Mouse (Mus musculus) liver, embryonic 15.5 days (tissue): ENCODE measurements around the gene Mpdz. TPM values are rescaled to one million over a fixed set of nuclear protein-coding genes. Genes with fewer than 3 reads are reported as not detected.

ENCODE experiments used
- ATAC-seq: fragments of 200-750 bp; cut with Nextera tagmentation; 2 replicates; pipeline ENCODE4 v1.8.0; 2017; ENCODE audit warnings: moderate number of reproducible peaks, mild to moderate bottlenecking, moderate library complexity; ENCODE audit not compliant: insufficient read depth
- H3K27ac ChIP-seq: fragments of 300-500 bp; sonication (generic); replicated peaks from 2 replicates; pipeline ENCODE4 v1.5.1; 2015; ENCODE audit warnings: mild to moderate bottlenecking, inconsistent platforms
- H3K27me3 ChIP-seq: fragments of 300-500 bp; sonication (generic); 2 replicates; pipeline ENCODE4 v1.6.1; 2015; ENCODE audit warnings: mild to moderate bottlenecking, inconsistent platforms
- H3K36me3 ChIP-seq: fragments of 300-500 bp; sonication (generic); replicated peaks from 2 replicates; pipeline ENCODE4 v1.6.1; 2015; ENCODE audit warnings: moderate library complexity, mild to moderate bottlenecking, inconsistent platforms
- H3K4me1 ChIP-seq: fragments of 300-500 bp; sonication (generic); replicated peaks from 2 replicates; pipeline ENCODE4 v1.6.1; 2015; ENCODE audit warnings: inconsistent platforms
- H3K4me2 ChIP-seq: fragments of 300-500 bp; sonication (generic); 2 replicates; pipeline ENCODE4 v1.6.1; 2015; ENCODE audit warnings: moderate library complexity, mild to moderate bottlenecking, inconsistent platforms
- H3K4me3 ChIP-seq: fragments of 300-500 bp; sonication (generic); replicated peaks from 2 replicates; pipeline ENCODE4 v1.5.1; 2015; ENCODE audit warnings: mild to moderate bottlenecking, inconsistent platforms
- H3K9ac ChIP-seq: fragments of 300-500 bp; sonication (generic); 2 replicates; pipeline ENCODE4 v1.6.1; 2015; ENCODE audit warnings: moderate library complexity, mild to moderate bottlenecking, inconsistent platforms
- H3K9me3 ChIP-seq: fragments of 300-500 bp; sonication (generic); replicated peaks from 2 replicates; pipeline ENCODE4 v1.6.1; 2016; ENCODE audit warnings: inconsistent platforms
- WGBS: fragments of 180-500 bp; shearing (Covaris S2); methylation state at CpG from one replicate; pipeline ENCODE4 v1.1.7; 2015; ENCODE audit warnings: mixed read lengths; ENCODE audit not compliant: insufficient replicate concordance; 5-methylcytosine and 5-hydroxymethylcytosine counted together
- polyA plus RNA-seq: library from polyadenylated mRNA; unstranded; fragments of >200 nt; fragmentation: Nextera tagmentation; extraction: Ambion mirVana; gene quantifications from 2 replicates; pipeline ENCODE4 v1.2.1, GENCODE M21; 2015

The Mpdz gene
- polyA plus RNA-seq, 1 experiment from 2014 or later: 2.6 TPM

GRCm38 (mm10) chr4:81449413-81449812 lies 6.8 kb upstream of the Mpdz start:
- peaks cover under 1% of the 10 kb centered on the region; the same call in 1 of the 2 replicates for H3K27me3 ChIP-seq
- WGBS: 53% methylated on average over 4 of the region's 4 CpGs
- no peak for ATAC-seq
- no peak overlapping the region for H3K4me3 ChIP-seq
- no peaks in the 10 kb centered on the region for H3K36me3 ChIP-seq
- no peak overlapping the region for H3K27ac ChIP-seq
- H3K4me1 ChIP-seq: no peaks in the 10 kb centered on the region
- no peaks in the 10 kb centered on the region for H3K9me3 ChIP-seq
- H3K9ac ChIP-seq: no peak overlapping the region
- H3K4me2 ChIP-seq: no peak overlapping the region

GRCm38 (mm10) chr4:81443566-81443965 lies 951 bp upstream of the Mpdz start:
- Histone ChIP-seq H3K9me3 (no peaks in the 10 kb centered on the region), H3K27ac (no peak overlapping the region), H3K4me3 (no peak overlapping the region), H3K9ac (no peak overlapping the region), H3K27me3 (peaks cover 25% of the 10 kb centered on the region), H3K36me3 (no peaks in the 10 kb centered on the region), H3K4me2 (no peak overlapping the region), H3K4me1 (peaks cover 4% of the 10 kb centered on the region; the same call in 1 of the 2 replicates)
- ATAC-seq: no peak
- WGBS: 73% methylated on average over 5 of the region's 5 CpGs

- Histone ChIP-seq H3K4me3 (no peak overlapping the region), H3K4me1 (no peaks in the 10 kb centered on the region), H3K9ac (no peak overlapping the region), H3K36me3 (no peaks in the 10 kb centered on the region), H3K27ac (no peak overlapping the region), H3K4me2 (no peak overlapping the region), H3K27me3 (no peaks in the 10 kb centered on the region), H3K9me3 (no peaks in the 10 kb centered on the region)
- no peak for ATAC-seq
- WGBS: 55% methylated on average over 3 of the region's 3 CpGs
These were observed 8.7 kb downstream of the Mpdz start for GRCm38 (mm10) chr4:81433961-81434360.

GRCm38 (mm10) chr4:81430826-81431225 lies 11.8 kb downstream of the Mpdz start:
- Histone ChIP-seq H3K27ac (no peak overlapping the region), H3K4me1 (no peaks in the 10 kb centered on the region), H3K27me3 (no peaks in the 10 kb centered on the region), H3K4me2 (no peak overlapping the region), H3K9ac (no peak overlapping the region), H3K4me3 (no peak overlapping the region), H3K36me3 (no peaks in the 10 kb centered on the region), H3K9me3 (no peaks in the 10 kb centered on the region)
- no peak for ATAC-seq
- WGBS: 63% methylated on average over 4 of the region's 4 CpGs

- Histone ChIP-seq H3K36me3 (no peaks in the 10 kb centered on the region), H3K9ac (no peak overlapping the region), H3K4me2 (no peak overlapping the region), H3K9me3 (no peaks in the 10 kb centered on the region), H3K4me1 (no peaks in the 10 kb centered on the region), H3K27me3 (no peaks in the 10 kb centered on the region), H3K4me3 (no peak overlapping the region), H3K27ac (no peak overlapping the region)
- 70% methylated on average over 3 of the region's 3 CpGs for WGBS
- no peak for ATAC-seq
These were observed 12.5 kb downstream of the Mpdz start for GRCm38 (mm10) chr4:81430105-81430504.

- no peaks in the 10 kb centered on the region for H3K4me1 ChIP-seq
These were observed 12.9 kb downstream of the Mpdz start for GRCm38 (mm10) chr4:81429670-81430069.

GRCm38 (mm10) chr4:81423556-81423955 lies 19.1 kb downstream of the Mpdz start:
- H3K4me3 ChIP-seq: no peak overlapping the region
- H3K9ac ChIP-seq: no peak overlapping the region
- no peak overlapping the region for H3K4me2 ChIP-seq
- no peak for ATAC-seq
- H3K4me1 ChIP-seq: no peaks in the 10 kb centered on the region
- no peak overlapping the region for H3K27ac ChIP-seq
- H3K36me3 ChIP-seq: no peaks in the 10 kb centered on the region
- no peaks in the 10 kb centered on the region for H3K9me3 ChIP-seq
- WGBS: 67% methylated on average over 1 of the region's 1 CpGs
- no peaks in the 10 kb centered on the region for H3K27me3 ChIP-seq

More at GRCm38 (mm10) chr4:81429670-81430069, 12.9 kb downstream of the Mpdz start:
- H3K27me3 ChIP-seq: no peaks in the 10 kb centered on the region
- no peak overlapping the region for H3K9ac ChIP-seq
- no peak overlapping the region for H3K4me2 ChIP-seq
- H3K36me3 ChIP-seq: no peaks in the 10 kb centered on the region
- ATAC-seq: no peak
- H3K9me3 ChIP-seq: no peaks in the 10 kb centered on the region
- H3K4me3 ChIP-seq: no peak overlapping the region
- no peak overlapping the region for H3K27ac ChIP-seq
- WGBS: 39% methylated on average over 2 of the region's 2 CpGs

GRCm38 (mm10) chr4:81421621-81422020 lies 21.0 kb downstream of the Mpdz start:
- Histone ChIP-seq H3K36me3 (no peaks in the 10 kb centered on the region), H3K4me3 (no peak overlapping the region), H3K4me2 (no peak overlapping the region), H3K4me1 (no peaks in the 10 kb centered on the region), H3K27ac (no peak overlapping the region), H3K9ac (no peak overlapping the region), H3K27me3 (no peaks in the 10 kb centered on the region), H3K9me3 (no peaks in the 10 kb centered on the region)
- ATAC-seq: no peak
- 32% methylated on average over 2 of the region's 2 CpGs for WGBS

GRCm38 (mm10) chr4:81415324-81416026 lies 27.1 kb downstream of the Mpdz start:
- Histone ChIP-seq H3K4me1 (no peaks in the 10 kb centered on the region), H3K36me3 (no peaks in the 10 kb centered on the region), H3K4me2 (no peak overlapping the region), H3K9me3 (no peaks in the 10 kb centered on the region), H3K27ac (no peak overlapping the region), H3K27me3 (no peaks in the 10 kb centered on the region), H3K4me3 (no peak overlapping the region), H3K9ac (no peak overlapping the region)
- ATAC-seq: no peak
- WGBS: 71% methylated on average over 10 of the region's 10 CpGs

- Histone ChIP-seq H3K9me3 (no peaks in the 10 kb centered on the region), H3K4me3 (no peak overlapping the region), H3K9ac (no peak overlapping the region), H3K4me2 (no peak overlapping the region), H3K36me3 (no peaks in the 10 kb centered on the region), H3K4me1 (no peaks in the 10 kb centered on the region), H3K27ac (no peak overlapping the region), H3K27me3 (no peaks in the 10 kb centered on the region)
- ATAC-seq: no peak
- WGBS: 76% methylated on average over 8 of the region's 8 CpGs
These were observed 27.8 kb downstream of the Mpdz start for GRCm38 (mm10) chr4:81414684-81415323.

GRCm38 (mm10) chr4:81396883-81397282 lies 45.7 kb downstream of the Mpdz start:
- ATAC-seq: no peak
- 66% methylated on average over 6 of the region's 6 CpGs for WGBS
- no peaks in the 10 kb centered on the region for H3K36me3 ChIP-seq
- no peaks in the 10 kb centered on the region for H3K4me1 ChIP-seq
- H3K27me3 ChIP-seq: no peaks in the 10 kb centered on the region
- no peaks in the 10 kb centered on the region for H3K9me3 ChIP-seq
- H3K9ac ChIP-seq: no peak overlapping the region
- H3K4me2 ChIP-seq: no peak overlapping the region
- no peak overlapping the region for H3K27ac ChIP-seq
- H3K4me3 ChIP-seq: no peak overlapping the region
